Mouse (Mus musculus): ENCODE results near the gene Cxcr4.
A peak's percentile ranks its signal among the peaks of the same experiment; 100 is the strongest.

The Cxcr4 gene

DNA sequence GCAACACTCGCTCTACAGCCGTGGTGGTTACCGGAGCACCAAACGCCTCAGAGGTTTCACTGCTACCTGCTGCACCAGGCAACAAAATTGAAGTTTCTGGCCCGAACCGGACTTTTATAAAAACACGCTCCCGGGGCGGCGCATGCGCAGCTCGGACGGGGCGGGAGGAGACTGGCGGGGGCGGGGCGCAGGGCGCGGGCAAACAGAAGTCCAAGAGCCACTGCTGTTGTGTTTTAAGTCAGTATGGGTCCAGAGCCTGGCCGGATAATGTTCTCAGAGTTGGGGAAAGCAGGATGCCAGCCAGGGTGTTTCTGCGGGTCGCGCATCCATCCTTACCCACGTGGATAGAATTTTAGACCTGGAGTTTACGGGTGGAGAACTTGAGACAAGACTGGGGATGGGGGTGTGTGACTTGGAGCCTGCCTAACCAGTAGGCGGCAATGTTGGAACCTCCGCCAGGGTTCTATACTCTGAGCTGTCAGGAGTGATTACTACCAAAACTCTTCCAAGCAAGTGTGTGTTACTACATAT is at the start of gene Cxcr4:
Cxcr4 (minus strand) TSS at position 83 of the 531 bp plus-strand sequence.
- DNase-seq = peak; percentile 97

DNA sequence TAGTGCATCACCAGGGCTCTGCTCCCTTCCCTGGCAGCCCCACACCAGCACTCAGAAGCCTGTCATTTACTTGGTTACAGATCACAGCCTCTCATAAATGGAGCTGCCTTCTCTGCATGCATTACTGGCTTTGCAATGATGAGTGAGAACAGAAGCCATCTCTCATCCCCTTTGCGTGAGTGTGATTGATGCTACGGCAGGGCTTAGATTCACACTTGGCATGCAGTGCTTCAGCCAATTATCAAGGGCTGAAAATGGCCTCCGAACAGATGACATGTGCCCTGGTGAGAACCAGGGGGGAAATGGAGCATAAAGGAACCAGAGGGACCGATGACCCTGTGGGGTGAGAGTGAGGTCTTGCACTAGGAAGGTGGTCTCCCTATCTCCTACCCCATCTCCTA is 47.6 kb upstream of the Cxcr4 start:
- no peak for DNase-seq

DNA sequence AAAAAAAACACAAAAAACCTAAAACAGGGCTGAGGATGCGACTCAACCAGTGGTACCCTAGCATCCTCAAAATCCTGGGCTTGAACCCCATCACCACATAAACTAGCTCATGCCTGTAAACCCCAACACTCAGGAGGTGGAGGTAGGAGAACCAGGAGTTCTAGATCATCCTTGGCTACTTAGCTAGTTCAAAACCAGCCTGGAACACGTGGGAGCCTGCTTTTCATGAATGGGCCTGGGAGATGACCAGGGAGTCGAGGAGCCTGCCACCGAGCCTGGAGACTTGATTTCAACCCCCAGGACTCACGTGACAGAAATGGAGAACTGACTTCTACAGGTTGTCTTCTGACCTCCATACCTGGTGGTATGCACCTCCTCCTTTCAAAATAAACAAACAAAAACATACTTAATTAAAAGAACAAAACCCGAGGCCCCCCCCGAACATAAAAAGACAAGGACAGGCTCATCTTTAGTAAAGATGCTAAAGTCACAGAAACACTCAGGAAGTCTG is 45.2 kb upstream of the Cxcr4 start:
- DNase-seq = no peak

DNA sequence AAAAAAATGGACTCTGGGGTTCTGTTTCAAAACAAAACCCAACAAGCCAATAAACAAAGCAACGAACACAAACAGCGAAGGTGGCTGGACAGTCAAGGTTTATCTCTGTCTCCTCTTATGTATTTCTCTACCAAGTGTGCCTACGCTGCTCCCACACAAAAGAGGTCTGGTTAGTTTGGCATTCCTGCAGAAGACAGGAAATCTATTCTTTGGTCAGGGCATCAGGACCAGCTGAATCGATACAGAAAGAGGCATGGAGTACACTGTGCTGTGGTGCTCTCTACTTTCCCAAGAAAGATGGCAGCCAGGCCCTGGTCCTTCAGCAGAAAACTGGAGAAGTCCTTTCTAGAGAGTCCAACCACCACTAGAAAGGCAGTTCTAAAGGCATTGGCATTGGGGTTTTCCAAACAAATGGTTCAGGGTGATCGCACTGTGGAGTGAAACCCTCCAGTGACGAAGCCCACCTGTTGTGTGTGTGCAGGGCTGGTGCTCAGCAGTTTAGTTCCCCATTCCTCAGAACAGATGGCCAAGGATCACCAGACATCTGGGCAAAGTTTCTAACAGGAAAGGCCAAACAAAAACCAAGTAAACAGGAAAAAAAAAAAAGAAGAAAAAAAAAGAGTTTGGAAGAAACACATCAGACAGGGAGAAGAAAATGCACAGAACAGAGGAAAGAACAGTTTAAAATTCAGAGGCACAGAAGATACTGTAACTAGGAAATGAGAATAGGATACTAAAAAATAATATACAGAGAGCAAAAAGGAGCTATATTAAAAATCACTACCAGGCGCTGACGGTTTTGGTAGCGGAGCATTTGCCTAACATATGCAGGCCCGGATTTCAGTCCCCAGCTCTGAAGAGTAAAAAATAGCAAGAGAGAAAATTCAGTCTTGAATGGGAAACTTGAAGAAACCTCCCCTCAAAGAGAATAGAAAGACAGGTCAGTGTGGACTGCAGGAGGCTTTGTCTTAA is 44.5 kb upstream of the Cxcr4 start:
- no peak for DNase-seq

DNA sequence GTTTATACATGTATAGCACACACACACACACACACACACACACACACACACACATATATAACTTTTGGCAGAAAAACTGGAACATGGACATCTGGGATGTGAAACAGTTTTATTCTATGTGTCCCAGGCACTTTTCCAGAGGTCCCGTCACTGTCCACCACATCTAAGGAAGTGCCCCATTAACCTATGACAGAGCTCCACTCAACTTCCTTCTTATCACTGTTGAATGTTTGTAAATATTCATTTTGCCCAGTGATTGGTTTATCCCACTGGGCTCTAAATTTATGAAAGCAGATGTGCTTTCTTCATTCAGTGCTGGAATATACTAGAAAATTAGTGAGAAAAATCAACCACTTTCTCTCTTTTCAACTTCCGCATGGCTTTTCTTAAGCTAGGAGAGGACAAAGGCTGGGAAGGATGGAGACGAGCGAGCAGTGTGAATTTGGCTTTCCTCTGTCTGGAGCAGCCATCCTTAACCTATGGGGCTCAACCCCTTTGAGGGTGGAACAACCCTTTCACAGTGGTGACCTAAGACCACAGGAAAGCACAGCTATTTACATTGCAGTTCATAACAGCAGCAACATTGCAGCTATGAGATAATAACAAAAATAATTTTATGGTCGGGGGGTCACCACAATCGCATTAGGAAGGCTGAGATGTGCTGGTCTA is 41.8 kb upstream of the Cxcr4 start:
- no peak for DNase-seq

DNA sequence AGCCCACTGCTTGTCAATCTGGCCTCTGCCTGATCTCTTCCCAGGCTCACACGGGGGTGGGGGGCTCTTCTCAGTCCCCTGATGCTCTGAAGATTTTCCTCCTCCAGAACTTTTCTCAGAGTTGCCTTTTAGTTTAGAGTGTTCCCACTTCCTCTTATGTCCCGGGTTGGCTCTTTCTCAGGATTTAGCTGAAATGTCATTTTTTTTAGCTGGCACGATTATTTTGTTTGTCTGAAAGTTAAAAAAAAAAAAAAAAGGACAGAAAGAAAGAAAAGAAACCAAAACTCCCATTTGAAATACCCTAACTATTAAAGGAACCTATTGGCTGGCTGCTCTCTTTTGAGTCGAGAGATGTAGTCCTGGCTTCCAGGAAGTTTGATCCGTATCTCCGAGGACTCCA is 40.4 kb upstream of the Cxcr4 start:
- DNase-seq = no peak

DNA sequence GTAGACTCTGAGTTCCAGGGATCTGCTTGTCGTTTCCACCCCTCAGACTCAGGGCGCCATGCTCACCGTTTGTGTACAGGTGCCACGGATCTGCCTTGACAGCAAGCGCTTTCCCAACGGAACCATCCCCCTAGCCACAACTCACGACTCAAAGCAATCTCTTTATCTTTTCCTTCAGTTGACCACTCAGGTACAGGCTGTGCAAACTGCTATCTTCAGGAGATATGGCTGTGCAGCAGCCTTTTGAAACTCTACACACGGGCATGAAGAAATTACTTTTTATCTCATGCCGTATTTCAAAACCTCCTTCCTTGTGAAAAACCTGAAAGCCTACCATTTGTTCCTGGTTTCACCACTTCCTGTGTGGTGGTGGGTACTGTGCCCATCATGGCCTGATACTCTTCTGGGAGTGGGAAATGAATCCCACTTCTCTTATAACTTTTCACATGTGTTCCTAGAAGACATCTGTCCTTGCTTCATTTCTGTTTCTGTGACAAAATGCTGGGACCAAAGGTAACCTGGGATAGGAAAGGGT is 34.1 kb upstream of the Cxcr4 start:
- DNase-seq = no peak

DNA sequence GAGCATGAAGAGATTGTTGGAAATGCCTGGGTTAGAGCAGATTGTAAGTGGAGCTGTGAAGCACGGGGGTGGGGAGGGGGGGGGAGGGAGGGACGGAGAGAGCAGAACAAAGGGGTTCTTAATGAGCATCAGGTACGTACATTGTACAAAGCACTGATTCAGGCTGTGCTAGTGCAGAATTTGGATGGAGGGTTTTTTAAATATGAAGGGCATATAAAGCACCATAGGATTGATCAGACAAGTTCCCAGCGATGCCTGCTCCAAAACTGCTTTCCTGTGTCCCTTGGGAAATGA is 31.4 kb upstream of the Cxcr4 start:
- DNase-seq = no peak

DNA sequence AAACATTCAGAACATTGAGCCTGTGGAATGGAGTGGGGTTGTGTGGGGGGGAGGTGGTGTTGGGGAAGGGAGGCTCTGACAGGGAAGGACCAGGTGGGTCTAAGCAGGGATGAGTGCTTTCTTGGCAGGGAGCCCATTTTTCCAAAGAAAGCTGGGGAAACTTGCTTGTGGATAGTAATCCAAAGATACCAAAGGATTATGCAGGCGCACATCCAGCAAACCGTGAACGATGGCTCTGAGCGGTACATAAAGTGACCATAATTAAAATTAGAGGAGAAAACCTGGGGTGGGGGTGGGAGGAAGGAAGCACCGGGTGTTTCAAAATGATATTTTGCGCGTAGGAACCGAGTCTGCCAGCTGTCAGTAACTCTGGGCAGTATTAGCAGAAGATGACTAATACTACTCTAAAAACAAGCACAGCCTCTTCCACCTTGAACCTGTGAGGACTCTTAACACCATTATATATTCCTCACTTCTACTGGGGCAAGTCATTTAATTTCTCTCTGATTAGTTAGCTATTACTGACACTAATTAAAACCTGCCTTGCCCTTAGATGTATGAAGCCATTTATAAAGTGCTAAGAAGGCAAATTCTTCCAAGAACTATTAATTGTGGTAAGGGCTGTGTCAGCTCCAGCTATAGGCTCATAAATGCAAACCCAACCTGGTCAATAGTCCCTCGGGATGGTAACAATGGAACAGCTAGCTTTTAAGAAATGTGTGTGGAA is 30.9 kb upstream of the Cxcr4 start:
- DNase-seq = no peak

DNA sequence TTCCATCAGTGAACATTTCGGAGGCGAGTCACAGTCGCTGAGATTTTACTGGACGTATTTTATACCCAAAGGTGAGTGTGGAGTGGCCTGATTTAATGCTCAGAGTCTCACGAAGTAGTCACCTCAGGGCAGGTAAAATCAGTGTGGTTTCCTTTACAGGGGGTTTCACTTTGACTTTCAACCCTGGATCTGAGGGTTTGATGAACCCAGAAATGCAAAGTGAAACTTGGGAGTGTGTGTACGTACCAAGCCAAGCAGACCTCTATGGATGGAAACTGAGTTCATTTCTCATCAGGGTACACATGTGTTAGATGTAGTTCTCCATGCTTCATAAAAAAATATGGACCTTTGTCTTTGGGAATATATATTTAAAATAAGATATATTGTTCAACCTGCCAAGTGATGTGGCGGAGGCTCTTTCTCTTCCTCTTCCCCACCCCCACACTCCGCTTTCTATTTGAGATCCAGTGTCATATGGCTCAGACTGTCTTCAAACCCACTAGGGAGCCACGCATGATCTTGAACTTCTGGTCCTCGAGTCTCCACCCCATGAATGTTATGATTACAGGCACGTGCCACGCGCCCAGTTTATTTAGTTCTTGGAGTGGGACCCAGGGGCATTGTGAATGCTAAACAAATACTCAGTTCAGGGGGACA is 25.7 kb upstream of the Cxcr4 start:
- DNase-seq = no peak

DNA sequence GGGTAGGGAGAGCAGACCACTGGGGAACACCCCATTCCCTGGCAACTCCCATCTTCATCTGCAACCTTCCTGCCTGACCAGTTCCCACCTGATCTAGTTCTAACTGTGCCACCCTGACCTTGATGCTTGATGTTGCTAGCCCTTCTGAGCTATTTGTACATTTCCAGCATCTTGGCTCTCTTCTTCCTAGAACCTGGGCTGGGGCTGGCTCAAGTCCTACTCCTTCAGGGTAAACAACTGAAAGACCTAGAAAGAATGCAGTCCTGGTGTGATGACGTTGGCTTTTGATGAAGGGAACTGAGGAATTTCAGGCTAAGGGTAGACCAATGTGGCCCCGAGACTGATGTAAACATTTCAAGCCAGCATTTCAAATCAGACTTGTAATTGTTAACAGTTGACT is 24.5 kb upstream of the Cxcr4 start:
- no peak for DNase-seq

DNA sequence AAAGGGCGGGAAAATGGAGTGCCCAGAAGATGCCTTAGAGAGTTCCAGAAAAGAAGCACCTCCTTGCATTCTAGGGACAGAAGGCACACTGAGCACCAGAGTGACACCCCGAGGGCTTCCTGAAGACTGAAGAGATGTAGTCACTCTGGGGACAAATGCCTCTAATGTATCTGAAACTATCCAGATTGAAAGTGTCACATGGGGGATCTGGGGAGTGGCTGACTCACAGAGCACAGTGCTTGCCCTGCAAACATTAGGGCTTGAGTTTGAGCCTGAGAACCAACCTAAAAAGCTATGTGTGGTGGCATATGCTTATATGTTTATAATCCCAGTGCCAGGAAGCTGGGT is 23.3 kb upstream of the Cxcr4 start:
- no peak for DNase-seq

DNA sequence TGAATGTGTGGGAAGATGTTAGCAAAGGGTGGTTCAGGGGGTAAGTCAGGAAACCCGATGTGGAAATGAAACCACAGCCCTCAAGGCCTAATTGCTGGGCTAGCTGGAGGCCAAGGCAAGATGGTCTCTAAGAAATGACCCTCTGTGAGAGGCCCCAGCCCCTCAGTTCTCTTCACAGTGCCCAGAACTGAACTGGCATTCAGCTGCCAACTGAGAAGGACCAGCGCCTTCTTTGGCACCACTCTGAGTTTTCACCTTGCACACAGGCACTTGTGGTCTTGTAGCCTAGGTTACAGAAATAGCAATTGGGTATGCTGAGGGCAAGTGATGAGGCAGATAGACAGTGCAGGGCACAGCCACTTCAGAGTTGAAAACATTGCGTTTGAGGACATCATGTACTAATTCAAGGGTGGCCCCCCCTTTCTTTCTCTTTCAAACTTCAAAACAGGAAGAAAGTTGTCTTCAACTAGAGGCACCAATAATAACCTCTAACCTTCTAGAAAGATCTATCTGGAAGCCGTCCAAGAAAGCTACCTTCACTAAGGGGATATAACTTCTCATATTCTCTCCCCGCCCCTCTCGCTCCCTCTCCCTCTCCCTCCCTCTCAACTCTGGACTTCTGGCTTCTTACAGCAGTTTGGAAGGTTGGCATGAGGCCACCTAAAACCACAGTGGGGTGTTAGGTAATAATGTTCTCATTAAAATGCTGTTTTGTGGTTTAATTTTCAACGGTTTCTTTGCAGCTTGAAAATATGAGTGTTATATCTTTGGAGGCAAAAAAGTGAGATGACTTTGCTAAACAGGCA is 22.8 kb upstream of the Cxcr4 start:
- DNase-seq = peak; percentile 45

DNA sequence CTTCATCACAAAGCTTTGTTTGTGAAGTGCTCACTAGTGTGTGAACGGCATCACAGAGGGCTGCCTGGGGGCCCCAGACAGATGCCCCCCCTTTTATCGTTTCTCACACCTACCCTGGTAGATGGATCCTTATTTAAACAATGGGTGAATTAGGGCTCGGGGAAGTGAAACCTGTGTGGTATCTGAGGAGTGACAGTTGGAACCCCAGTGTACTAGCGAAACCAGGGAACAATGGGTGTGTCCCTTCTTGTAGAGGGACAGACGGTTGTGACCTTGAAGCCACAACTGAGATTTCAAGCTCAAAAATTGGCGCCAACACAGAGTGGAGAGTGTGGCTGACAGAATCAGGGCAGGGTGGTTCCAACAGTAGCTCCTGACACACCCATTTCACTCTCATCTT is 16.0 kb upstream of the Cxcr4 start:
- no peak for DNase-seq

DNA sequence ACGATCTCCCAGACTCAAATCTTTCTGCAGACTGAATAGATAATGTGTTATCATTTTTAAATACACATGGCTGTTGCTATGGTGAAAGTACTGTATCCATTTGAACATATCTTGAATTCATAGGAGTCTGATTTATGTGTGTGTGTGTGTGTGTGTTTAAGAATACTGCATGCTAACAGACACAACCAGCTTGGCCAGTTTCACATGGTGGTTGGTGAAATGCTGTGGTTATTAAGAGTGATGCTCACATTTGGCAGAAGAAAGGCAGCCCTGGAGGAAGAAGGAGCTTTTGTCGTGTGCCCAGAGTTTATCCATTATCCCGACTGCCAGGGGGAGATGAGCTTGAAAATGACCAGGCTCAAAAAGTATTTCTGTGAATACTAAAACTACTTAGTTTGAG is 15.3 kb upstream of the Cxcr4 start:
- no peak for DNase-seq

DNA sequence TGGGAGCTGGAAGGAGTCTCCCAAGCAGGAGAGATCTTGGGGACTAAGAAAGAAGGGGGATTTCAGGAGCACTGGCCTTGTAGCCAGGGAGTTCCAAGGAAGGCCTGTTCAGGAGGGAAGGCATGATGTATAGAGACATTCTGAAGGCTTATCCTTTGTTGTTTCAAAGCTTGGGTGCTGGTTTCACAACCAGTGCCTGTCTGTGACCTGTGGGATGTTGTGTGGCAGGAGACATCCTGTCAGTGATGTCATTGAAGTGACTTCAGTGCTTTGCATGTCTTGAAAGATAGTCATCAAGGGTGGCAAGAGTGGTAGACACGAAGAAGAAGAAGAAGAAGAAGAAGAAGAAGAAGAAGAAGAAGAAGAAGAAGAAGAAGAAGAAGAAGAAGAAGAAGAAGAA is 13.7 kb upstream of the Cxcr4 start:
- no peak for DNase-seq

DNA sequence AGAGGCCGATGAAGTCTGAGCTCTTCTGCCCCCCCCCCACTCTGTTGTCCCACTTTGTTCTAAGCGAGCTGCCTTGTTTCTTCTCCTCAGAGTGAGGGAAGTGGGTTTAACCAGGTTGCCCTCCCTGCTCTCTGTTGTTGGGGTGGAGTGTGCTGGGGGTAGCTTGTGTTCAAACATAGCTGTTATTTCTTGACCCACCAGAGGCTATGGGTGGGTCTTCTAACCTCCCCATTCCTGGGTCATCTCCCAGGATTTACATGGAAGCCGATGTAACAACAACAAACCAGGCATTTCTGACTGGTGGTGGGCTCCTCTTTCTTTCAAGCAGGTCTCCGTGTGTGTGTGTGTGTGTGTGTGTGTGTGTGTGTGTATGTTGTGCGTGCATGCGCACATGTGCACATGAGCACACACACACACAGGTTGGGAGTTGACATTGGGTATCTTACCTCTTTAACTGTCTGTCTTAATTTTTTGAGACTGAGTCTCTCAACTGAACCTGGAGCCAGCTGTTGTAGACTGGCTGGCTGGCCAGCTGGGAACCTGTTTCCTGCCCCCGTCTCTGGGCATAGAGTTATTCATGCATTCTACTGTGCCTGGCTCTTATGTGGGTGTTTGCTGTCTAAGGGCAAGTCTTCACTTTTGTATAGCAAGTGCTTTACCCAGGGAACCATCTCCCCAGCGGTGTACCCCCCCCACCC is 10.7 kb upstream of the Cxcr4 start:
- DNase-seq = peak; percentile 68

DNA sequence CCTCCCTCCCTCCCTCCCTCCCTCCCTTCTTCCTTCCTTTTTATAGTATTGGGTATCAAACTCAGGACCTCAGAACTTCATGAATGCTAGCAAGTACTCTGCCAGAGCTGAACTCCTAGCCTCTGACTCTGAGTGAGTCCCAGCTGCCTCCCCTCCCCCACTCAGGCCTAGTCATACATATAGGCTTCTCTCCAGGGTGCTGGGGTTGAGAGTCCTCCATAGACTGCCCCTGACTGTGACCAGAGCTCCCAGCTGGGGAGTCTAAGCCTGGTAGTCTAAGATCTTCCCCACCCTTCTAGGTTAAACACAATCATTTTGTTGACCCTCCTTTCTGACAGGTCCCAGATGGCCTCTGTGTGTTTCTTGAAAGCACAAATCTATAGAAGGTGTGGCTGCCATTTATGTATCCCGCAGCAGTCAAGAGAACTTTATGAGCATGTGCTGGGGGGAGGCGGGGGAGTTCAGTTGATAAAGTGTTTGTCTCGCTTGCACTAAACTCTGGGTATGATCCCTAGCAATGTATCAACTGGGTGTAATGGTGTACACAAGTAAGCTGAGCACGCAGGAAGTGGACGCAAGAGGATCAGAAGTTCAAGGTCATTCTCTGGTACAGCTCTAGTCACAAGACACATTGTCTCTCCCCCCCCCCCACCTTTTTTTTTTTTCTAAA is 10.1 kb upstream of the Cxcr4 start:
- DNase-seq = peak; percentile 90

DNA sequence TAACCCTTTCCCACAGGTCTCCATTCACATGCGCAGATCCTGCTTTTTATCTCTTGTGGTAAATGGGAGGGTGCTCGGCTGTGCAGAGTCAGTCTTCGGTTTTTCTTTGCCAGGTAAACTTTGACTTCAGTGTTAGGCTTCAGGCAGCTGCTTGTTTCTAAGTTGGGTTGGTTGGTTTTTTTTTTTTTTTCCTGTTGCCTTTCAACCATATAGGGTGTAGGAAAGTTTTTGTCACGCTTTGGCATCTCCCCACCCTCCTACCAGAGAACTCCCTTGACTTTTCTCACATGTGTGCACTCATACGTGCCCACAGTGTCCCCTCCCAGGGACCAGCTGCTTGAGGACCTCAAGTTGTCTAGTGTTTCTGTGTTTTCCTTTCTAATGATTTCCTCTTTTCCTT is 9.2 kb upstream of the Cxcr4 start:
- peak; percentile 46 for DNase-seq

DNA sequence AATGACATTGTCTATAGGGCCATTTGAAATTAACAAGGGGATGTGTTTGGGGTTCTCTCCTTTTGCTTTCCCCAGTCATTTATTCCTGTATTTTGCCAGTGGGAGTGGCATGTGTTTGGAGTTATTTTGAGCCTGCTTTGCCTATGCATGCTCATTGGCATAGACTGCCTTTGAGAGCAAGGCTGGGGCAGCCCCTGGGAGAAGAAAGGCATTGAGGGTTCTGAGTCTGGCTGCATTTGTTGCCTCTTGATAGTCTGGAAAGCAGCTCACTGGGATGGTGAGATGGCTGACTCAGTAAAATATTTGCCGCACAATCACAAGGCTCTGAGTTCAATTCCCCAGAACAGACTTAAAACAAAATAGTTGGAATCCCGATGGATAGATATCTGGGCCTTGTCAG is 8.5 kb upstream of the Cxcr4 start:
- no peak for DNase-seq

Measured in thymus, postnatal 4 days (tissue).